Mouse (Mus musculus): ENCODE data around the gene Ldlr. TPM values are rescaled to one million over a fixed set of nuclear protein-coding genes. Genes with fewer than 3 reads are reported as not detected.

The Ldlr gene
- total and polyA plus RNA-seq, 2 experiments from 2014 or later = 9.6 to 27.7 TPM

- H3K4me2 ChIP-seq (ENCODE audit: low read depth, low read length, poor library complexity, severe bottlenecking) = no peak overlapping the region
- peaks cover 18% of the 10 kb centered on the region for H3K36me3 ChIP-seq (ENCODE audit: insufficient read depth, low read length)
- 68% methylated on average over 10 of the region's 10 CpGs for WGBS
- no peak overlapping the region for H3K4me3 ChIP-seq (ENCODE audit: low read depth, low read length)
- no peaks in the 10 kb centered on the region for H3K27me3 ChIP-seq (ENCODE audit: insufficient read depth, low read length)
- H3K9ac ChIP-seq (replicated peaks; ENCODE audit: low read length, poor library complexity, severe bottlenecking) = no peak overlapping the region
- no peak for DNase-seq (ENCODE audit: low spot score)
- ATAC-seq (ENCODE audit: low FRiP score) = no peak
- no peaks in the 10 kb centered on the region for H3K9me3 ChIP-seq (ENCODE audit: low read length)
- no peak for TF ChIP-seq CTCF (IDR thresholded peaks at IDR 0.05)
- H3K27ac ChIP-seq (ENCODE audit: low read depth, low read length) = no peak overlapping the region
- no peaks in the 10 kb centered on the region for H3K4me1 ChIP-seq (ENCODE audit: insufficient read depth, low read length)
Measured at GRCm38 (mm10) chr9:21752252-21752792, 29.0 kb downstream of the Ldlr start.

GRCm38 (mm10) chr9:21754003-21754402 is 30.7 kb downstream of the Ldlr start:
- 79% methylated on average over 2 of the region's 2 CpGs for WGBS
- DNase-seq (ENCODE audit: low spot score) = no peak

GRCm38 (mm10) chr9:21754516-21755321 is 31.4 kb downstream of the Ldlr start:
- Histone ChIP-seq H3K27ac (ENCODE audit: low read depth, low read length) (no peak overlapping the region), H3K27me3 (ENCODE audit: insufficient read depth, low read length) (no peaks in the 10 kb centered on the region), H3K4me1 (ENCODE audit: insufficient read depth, low read length) (peaks cover 2% of the 10 kb centered on the region; the same call in 1 of the 2 replicates), H3K9me3 (ENCODE audit: low read length) (no peaks in the 10 kb centered on the region), H3K36me3 (ENCODE audit: insufficient read depth, low read length) (no peaks in the 10 kb centered on the region), H3K4me3 (ENCODE audit: low read depth, low read length) (no peak overlapping the region), H3K4me2 (ENCODE audit: low read depth, low read length, poor library complexity, severe bottlenecking) (no peak overlapping the region), H3K9ac (replicated peaks; ENCODE audit: low read length, poor library complexity, severe bottlenecking) (no peak overlapping the region)
- no peak for TF ChIP-seq CTCF (IDR thresholded peaks at IDR 0.05)
- ATAC-seq (ENCODE audit: low FRiP score) = no peak
- DNase-seq (ENCODE audit: low spot score) = no peak
- WGBS = 80% methylated on average over 13 of the region's 13 CpGs

More at GRCm38 (mm10) chr9:21754003-21754402, 30.7 kb downstream of the Ldlr start:
- H3K9ac ChIP-seq (replicated peaks; ENCODE audit: low read length, poor library complexity, severe bottlenecking) = no peak overlapping the region
- no peak for TF ChIP-seq CTCF (IDR thresholded peaks at IDR 0.05)
- H3K4me3 ChIP-seq (ENCODE audit: low read depth, low read length) = no peak overlapping the region
- H3K9me3 ChIP-seq (ENCODE audit: low read length) = no peaks in the 10 kb centered on the region
- H3K27me3 ChIP-seq (ENCODE audit: insufficient read depth, low read length) = no peaks in the 10 kb centered on the region
- no peak for ATAC-seq (ENCODE audit: low FRiP score)
- H3K36me3 ChIP-seq (ENCODE audit: insufficient read depth, low read length) = peaks cover 6% of the 10 kb centered on the region; the same call in 1 of the 2 replicates
- no peaks in the 10 kb centered on the region for H3K4me1 ChIP-seq (ENCODE audit: insufficient read depth, low read length)
- no peak overlapping the region for H3K27ac ChIP-seq (ENCODE audit: low read depth, low read length)
- no peak overlapping the region for H3K4me2 ChIP-seq (ENCODE audit: low read depth, low read length, poor library complexity, severe bottlenecking)

- Histone ChIP-seq H3K36me3 (ENCODE audit: insufficient read depth, low read length) (no peaks in the 10 kb centered on the region), H3K27ac (ENCODE audit: low read depth, low read length) (no peak overlapping the region), H3K4me2 (ENCODE audit: low read depth, low read length, poor library complexity, severe bottlenecking) (peak overlapping the region; percentile 99; the same call in 1 of the 2 replicates), H3K4me1 (ENCODE audit: insufficient read depth, low read length) (peaks cover 3% of the 10 kb centered on the region; the same call in 1 of the 2 replicates), H3K27me3 (ENCODE audit: insufficient read depth, low read length) (no peaks in the 10 kb centered on the region), H3K4me3 (ENCODE audit: low read depth, low read length) (peak overlapping the region; percentile 71; the same call in 1 of the 2 replicates), H3K9ac (replicated peaks; ENCODE audit: low read length, poor library complexity, severe bottlenecking) (no peak overlapping the region), H3K9me3 (ENCODE audit: low read length) (no peaks in the 10 kb centered on the region)
- DNase-seq (ENCODE audit: low spot score) (no peak), ATAC-seq (ENCODE audit: low FRiP score) (no peak)
- 63% methylated on average over 14 of the region's 14 CpGs for WGBS
- no peak for TF ChIP-seq CTCF (IDR thresholded peaks at IDR 0.05)
Measured at GRCm38 (mm10) chr9:21758576-21759529, 35.6 kb downstream of the Ldlr start.

GRCm38 (mm10) chr9:21759718-21760117 is 36.4 kb downstream of the Ldlr start:
- H3K4me1 ChIP-seq (ENCODE audit: insufficient read depth, low read length) = peaks cover 3% of the 10 kb centered on the region; the same call in 1 of the 2 replicates
- H3K9me3 ChIP-seq (ENCODE audit: low read length) = no peaks in the 10 kb centered on the region
- peak overlapping the region; percentile 71 for H3K4me3 ChIP-seq (ENCODE audit: low read depth, low read length)
- no peaks in the 10 kb centered on the region for H3K36me3 ChIP-seq (ENCODE audit: insufficient read depth, low read length)
- H3K4me2 ChIP-seq (ENCODE audit: low read depth, low read length, poor library complexity, severe bottlenecking) = peak overlapping the region; percentile 99
- no peak overlapping the region for H3K27ac ChIP-seq (ENCODE audit: low read depth, low read length)
- ATAC-seq (ENCODE audit: low FRiP score) = 0 out of 2 replicates have a peak, but pooled peaks have one; percentile 11
- no peaks in the 10 kb centered on the region for H3K27me3 ChIP-seq (ENCODE audit: insufficient read depth, low read length)
- DNase-seq (ENCODE audit: low spot score) = no peak
- peak overlapping the region; percentile 36; the same call in 1 of the 2 replicates for H3K9ac ChIP-seq (replicated peaks; ENCODE audit: low read length, poor library complexity, severe bottlenecking)
- under 1% methylated on average over 20 of the region's 20 CpGs for WGBS
- no peak for TF ChIP-seq CTCF (IDR thresholded peaks at IDR 0.05)
